Mouse (Mus musculus) left cerebral cortex, adult 18-20 months (tissue): ENCODE data around the gene Ect2l. TPM values are rescaled to one million over a fixed set of nuclear protein-coding genes. Genes with fewer than 3 reads are reported as not detected.

Source experiments
- DNase-seq, 2 experiments: peaks; one replicate each; pipeline ENCODE4 v3.0.0; 2021 to 2022; ENCODE audit warnings: low spot score in 2 of 2, mixed read lengths in 1 of 2
- long read RNA-seq, 2 experiments: library from polyadenylated mRNA; stranded (forward); transcript quantifications; one replicate each; pipeline ENCODE4 v2.0.0; 2021
- total RNA-seq, 2 experiments: library from RNA; stranded (reverse); gene quantifications; 2 replicates each; pipeline ENCODE4 v1.2.3; 2021

Ect2l gene
- under 1 TPM; 0.23 to 0.30 TPM for total RNA-seq
- long read RNA-seq, experiment 1, partial matches to known transcripts = 0 of 1 reads
- long read RNA-seq, experiment 1, other reads (novel, unspliced or antisense) = 1 of 1 reads
- long read RNA-seq, experiment 2 = 0 reads

GRCm38 (mm10) chr10:18210726-18211125 is at the start of gene Ect2l:
TSS of gene Ect2l (minus strand) at chr10:18210890.
- peak in 1 of 2 experiments; percentile 29 for DNase-seq

- no peak for DNase-seq
Measured at GRCm38 (mm10) chr10:18251345-18251744, 40.7 kb upstream of the Ect2l start.

- DNase-seq = no peak
Measured at GRCm38 (mm10) chr10:18243614-18244013, 32.9 kb upstream of the Ect2l start.

- no peak for DNase-seq
Measured at GRCm38 (mm10) chr10:18237191-18237590, 26.5 kb upstream of the Ect2l start.

GRCm38 (mm10) chr10:18236328-18236927 is 25.7 kb upstream of the Ect2l start:
- no peak for DNase-seq

- no peak for DNase-seq
Measured at GRCm38 (mm10) chr10:18235402-18235747, 24.7 kb upstream of the Ect2l start.

- DNase-seq = peak; percentile 92 to 95
Measured at GRCm38 (mm10) chr10:18234560-18235401, 24.1 kb upstream of the Ect2l start, which contains the start of gene Ccdc28a. TSS of gene Ccdc28a (minus strand) at chr10:18234998.

GRCm38 (mm10) chr10:18233891-18234290 is 23.2 kb upstream of the Ect2l start:
- no peak for DNase-seq

- no peak for DNase-seq
Measured at GRCm38 (mm10) chr10:18224386-18224785, 13.7 kb upstream of the Ect2l start.

GRCm38 (mm10) chr10:18219351-18219750 is 8.7 kb upstream of the Ect2l start:
- no peak for DNase-seq

GRCm38 (mm10) chr10:18214124-18214523 is 3.4 kb upstream of the Ect2l start:
- DNase-seq = no peak

- DNase-seq = no peak
Measured at GRCm38 (mm10) chr10:18213373-18213772, 2.7 kb upstream of the Ect2l start.

GRCm38 (mm10) chr10:18210119-18210518 is 571 bp downstream of the Ect2l start:
- DNase-seq = no peak

GRCm38 (mm10) chr10:18204067-18204466 is 6.6 kb downstream of the Ect2l start:
- no peak for DNase-seq

GRCm38 (mm10) chr10:18202401-18202800 is 8.3 kb downstream of the Ect2l start:
- DNase-seq = no peak

GRCm38 (mm10) chr10:18200656-18201055 is 10.0 kb downstream of the Ect2l start:
- DNase-seq = no peak

- no peak for DNase-seq
Measured at GRCm38 (mm10) chr10:18199919-18200318, 10.8 kb downstream of the Ect2l start.

GRCm38 (mm10) chr10:18198286-18199015 is 12.2 kb downstream of the Ect2l start:
- no peak for DNase-seq

GRCm38 (mm10) chr10:18197206-18197979 is 13.3 kb downstream of the Ect2l start:
- DNase-seq = peak; percentile 72 to 85

GRCm38 (mm10) chr10:18194737-18195141 is 16.0 kb downstream of the Ect2l start:
- DNase-seq = no peak

- DNase-seq = no peak
Measured at GRCm38 (mm10) chr10:18194156-18194555, 16.5 kb downstream of the Ect2l start.
